Mouse (Mus musculus) testis, adult 2 months (tissue): ENCODE data around the gene Mrpl49. TPM values are rescaled to one million over a fixed set of nuclear protein-coding genes. Genes with fewer than 3 reads are reported as not detected.

ENCODE experiments used
- H3K27ac ChIP-seq: fragments of 200-500 bp; 2 replicates; pipeline ENCODE4 v1.5.1; 2012; ENCODE audit warnings: low read depth, low read length; ENCODE audit not compliant: control insufficient read depth, insufficient read depth
- H3K27me3 ChIP-seq: fragments of 200-500 bp; 2 replicates; pipeline ENCODE4 v1.6.1; 2012; ENCODE audit warnings: mild to moderate bottlenecking, low read length, moderate library complexity; ENCODE audit not compliant: control insufficient read depth, insufficient read depth
- H3K36me3 ChIP-seq: fragments of 200-500 bp; 2 replicates; pipeline ENCODE4 v1.6.1; 2012; ENCODE audit warnings: mild to moderate bottlenecking, low read length; ENCODE audit not compliant: control insufficient read depth, insufficient read depth
- H3K4me1 ChIP-seq: fragments of 200-500 bp; 2 replicates; pipeline ENCODE4 v1.6.1; 2012; ENCODE audit warnings: low read length; ENCODE audit not compliant: control insufficient read depth, insufficient read depth
- H3K4me3 ChIP-seq: fragments of 200-500 bp; 2 replicates; pipeline ENCODE4 v1.5.1; 2012; ENCODE audit warnings: low read depth, mild to moderate bottlenecking, low read length, moderate library complexity, mixed read lengths; ENCODE audit not compliant: control insufficient read depth
- CTCF ChIP-seq: fragments of 200-500 bp; IDR thresholded peaks from 2 replicates; pipeline ENCODE4 v1.5.1; 2012; ENCODE audit warnings: low read depth, mild to moderate bottlenecking, inconsistent platforms, low read length, moderate library complexity; ENCODE audit not compliant: control insufficient read depth, insufficient read depth, insufficient replicate concordance
- POLR2A ChIP-seq: fragments of 200-500 bp; IDR thresholded peaks from 2 replicates; pipeline ENCODE4 v1.6.1; 2012; ENCODE audit warnings: low read depth, mild to moderate bottlenecking, inconsistent platforms, low read length, moderate library complexity; ENCODE audit not compliant: control insufficient read depth
- polyA plus RNA-seq: library from polyadenylated mRNA; depleted of rRNA; stranded (reverse); fragments of >200 nt; gene quantifications from 2 replicates; pipeline ENCODE4 v1.2.3, GENCODE M21; 2012

Mrpl49 gene
- polyA plus RNA-seq, 1 experiment, result 9.8 TPM

DNA sequence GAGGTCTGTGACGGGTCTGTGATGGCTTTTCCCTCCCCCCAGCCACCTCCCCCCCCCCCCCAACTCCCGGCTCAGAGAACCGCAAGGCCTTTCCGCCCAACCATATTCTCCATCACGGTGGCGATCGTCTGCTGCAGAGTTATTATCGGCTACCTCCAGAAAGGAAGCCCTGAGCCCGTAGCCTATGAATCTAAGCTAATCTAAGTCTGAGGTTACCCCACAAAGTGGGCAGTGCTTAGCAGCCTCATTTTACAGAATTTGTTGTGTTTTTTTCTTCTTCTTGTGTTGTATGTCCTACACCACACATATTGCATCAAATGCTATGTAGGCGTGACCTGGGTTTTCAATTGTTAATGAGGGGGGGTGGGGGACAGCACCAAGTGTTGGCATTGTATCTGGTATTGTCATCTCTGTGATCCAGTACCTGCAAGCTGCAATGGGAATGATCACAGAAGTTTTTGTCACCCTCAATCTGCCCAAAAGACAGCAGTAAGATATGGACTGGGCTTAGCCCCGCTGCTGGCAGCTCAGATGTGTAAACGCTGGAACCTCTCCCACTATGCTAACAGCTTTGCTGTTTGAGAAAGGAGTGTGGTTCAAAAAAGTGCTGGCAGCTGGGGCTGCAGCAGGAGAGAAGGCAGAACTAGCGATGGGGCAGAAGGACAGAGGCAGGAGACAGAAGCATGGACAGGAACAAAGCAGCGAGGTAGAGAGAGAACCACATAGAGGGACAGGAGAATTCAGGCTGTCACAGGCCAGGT, 26.9 kb downstream of the Mrpl49 start:
- TF ChIP-seq CTCF (no peak), POLR2A (no peak)
- H3K4me1 ChIP-seq, result peaks cover 2% of the 10 kb centered on the region; the same call in 1 of the 2 replicates
- no peaks in the 10 kb centered on the region for H3K27me3 ChIP-seq
- H3K36me3 ChIP-seq, result no peaks in the 10 kb centered on the region
- H3K4me3 ChIP-seq, result no peak overlapping the region
- no peak overlapping the region for H3K27ac ChIP-seq

GRCm38 (mm10) chr19:6029426-6029825, 28.2 kb downstream of the Mrpl49 start:
- no peak for TF ChIP-seq CTCF
- TF ChIP-seq POLR2A, result no peak
- Histone ChIP-seq H3K27me3 (no peaks in the 10 kb centered on the region), H3K4me1 (peaks cover 2% of the 10 kb centered on the region; the same call in 1 of the 2 replicates), H3K36me3 (no peaks in the 10 kb centered on the region), H3K4me3 (no peak overlapping the region), H3K27ac (no peak overlapping the region)

DNA sequence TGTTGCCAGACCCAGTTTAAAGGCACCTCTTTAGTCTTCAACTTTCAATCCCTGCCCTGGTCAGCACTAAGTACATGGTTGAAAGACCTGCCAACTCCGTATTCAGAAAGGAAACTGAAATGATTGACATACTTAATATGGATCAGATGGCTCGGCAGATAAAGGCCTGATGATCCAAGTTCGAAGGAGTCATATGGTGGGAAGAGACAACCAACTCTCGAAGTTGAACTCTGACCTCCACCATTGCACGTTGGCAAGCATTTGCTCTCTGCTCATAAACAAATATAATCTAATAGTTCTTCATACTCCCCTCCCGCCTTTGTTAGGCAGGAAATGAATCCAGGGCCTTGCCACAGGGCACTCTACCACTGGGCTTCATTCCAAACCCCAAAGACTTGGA, 28.6 kb downstream of the Mrpl49 start:
- Histone ChIP-seq H3K27ac (no peak overlapping the region), H3K36me3 (no peaks in the 10 kb centered on the region), H3K27me3 (no peaks in the 10 kb centered on the region), H3K4me1 (peaks cover 2% of the 10 kb centered on the region; the same call in 1 of the 2 replicates), H3K4me3 (no peak overlapping the region)
- TF ChIP-seq POLR2A (no peak), CTCF (no peak)

DNA sequence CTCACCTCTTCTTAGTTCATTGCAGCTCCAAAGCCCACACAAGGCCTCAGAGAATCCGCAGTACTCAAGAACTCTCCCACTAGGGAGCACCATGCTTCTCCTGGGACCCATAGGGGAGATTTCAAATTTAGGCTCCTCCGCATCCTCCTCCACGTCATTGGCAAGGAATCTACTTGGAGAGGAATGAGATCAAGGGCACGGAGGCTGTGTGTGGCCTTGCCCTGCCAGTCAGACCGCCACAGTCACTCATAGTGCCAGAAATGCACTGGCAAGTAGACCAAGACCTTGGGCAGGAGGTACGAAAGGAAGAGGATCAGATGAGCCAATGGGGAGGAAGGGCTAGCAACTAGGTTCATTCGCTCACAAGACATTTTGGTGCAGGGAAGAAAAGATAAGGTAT, 33.7 kb downstream of the Mrpl49 start:
- Histone ChIP-seq H3K36me3 (no peaks in the 10 kb centered on the region), H3K27me3 (no peaks in the 10 kb centered on the region), H3K4me3 (no peak overlapping the region), H3K4me1 (no peaks in the 10 kb centered on the region; the same call in 1 of the 2 replicates), H3K27ac (no peak overlapping the region)
- TF ChIP-seq CTCF, result no peak
- TF ChIP-seq POLR2A, result no peak

- TF ChIP-seq POLR2A, result no peak
- no peak for TF ChIP-seq CTCF
- Histone ChIP-seq H3K36me3 (no peaks in the 10 kb centered on the region), H3K27me3 (no peaks in the 10 kb centered on the region), H3K4me1 (no peaks in the 10 kb centered on the region; the same call in 1 of the 2 replicates), H3K4me3 (no peak overlapping the region), H3K27ac (no peak overlapping the region)
These were observed 34.5 kb downstream of the Mrpl49 start for GRCm38 (mm10) chr19:6023059-6023458.

DNA sequence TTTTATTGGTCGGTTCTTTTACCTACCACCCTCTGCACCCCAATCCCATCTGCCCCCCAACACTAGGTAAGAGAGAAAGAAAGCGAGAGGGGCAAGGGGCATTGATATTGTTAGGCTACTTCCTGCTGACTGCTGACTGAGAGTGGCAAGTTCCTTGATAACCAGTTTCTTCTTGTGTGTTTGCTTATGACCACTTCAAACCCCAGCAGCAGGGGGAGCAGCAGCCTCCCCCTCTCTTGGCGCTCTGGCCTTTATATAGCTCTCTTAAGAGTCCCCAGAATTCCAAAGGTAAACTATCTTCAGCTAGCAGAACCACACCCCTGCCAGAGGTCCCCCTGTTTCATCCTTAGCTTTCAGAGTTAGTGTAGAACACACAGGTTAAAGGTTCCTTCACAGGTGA, 37.3 kb downstream of the Mrpl49 start:
- Histone ChIP-seq H3K27me3 (no peaks in the 10 kb centered on the region), H3K36me3 (no peaks in the 10 kb centered on the region), H3K4me1 (peaks cover 4% of the 10 kb centered on the region; the same call in 1 of the 2 replicates), H3K27ac (no peak overlapping the region), H3K4me3 (no peak overlapping the region)
- no peak for TF ChIP-seq POLR2A
- no peak for TF ChIP-seq CTCF

DNA sequence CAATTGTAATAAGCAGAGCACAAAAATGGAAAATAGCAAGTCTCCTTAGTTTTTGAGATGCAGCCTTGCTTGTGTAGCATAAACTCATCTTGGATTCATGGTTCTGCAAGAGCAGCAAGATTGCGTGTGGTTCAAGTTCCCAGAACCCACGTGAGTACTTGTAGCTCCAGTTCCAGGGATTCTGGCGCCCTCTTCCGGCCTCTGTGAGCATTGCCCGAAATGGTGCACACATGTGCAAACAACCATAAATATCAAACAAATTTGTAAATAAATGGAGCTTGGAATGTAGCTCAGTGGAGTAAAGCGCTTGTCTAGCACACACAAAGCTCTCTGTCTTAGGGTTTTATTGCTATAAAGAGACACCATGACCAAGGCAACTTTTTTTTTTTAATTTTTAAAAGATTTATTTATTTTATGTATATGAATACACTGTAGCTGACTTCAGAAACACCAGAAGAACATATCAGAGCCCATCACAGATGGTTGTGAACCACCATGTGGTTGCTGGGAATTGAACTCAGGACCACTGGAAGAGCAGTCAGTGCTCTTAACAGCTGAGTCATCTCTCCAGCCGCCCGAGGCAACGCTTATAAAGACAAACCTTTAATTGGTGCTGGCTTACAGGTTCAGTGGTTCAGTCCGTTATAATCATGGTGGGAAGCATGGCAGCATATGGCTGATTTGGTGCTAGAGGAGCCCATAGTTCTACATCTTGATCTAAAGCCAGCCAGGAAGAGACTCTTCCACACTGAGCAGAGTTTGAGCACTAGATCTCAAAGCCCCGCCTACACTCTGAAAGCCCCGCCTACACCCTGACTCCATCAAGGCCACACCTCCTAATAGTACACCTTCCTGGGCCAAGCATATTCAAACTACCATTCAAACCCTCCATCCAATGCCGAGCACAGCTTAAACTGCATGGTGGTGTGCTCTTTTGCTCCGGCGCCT, 39.2 kb downstream of the Mrpl49 start:
- H3K27me3 ChIP-seq, result no peaks in the 10 kb centered on the region
- H3K36me3 ChIP-seq, result no peaks in the 10 kb centered on the region
- H3K4me1 ChIP-seq, result peaks cover 4% of the 10 kb centered on the region; the same call in 1 of the 2 replicates
- no peak overlapping the region for H3K27ac ChIP-seq
- TF ChIP-seq POLR2A (no peak), CTCF (peak; percentile 85; the same call in 1 of the 2 replicates)
- no peak overlapping the region for H3K4me3 ChIP-seq
